26 mouse cellular contexts compared by ENCODE assay signal in genomic region chr14:120075746-120076145, GRCm38 (mm10). TPM values are rescaled to one million over a fixed set of nuclear protein-coding genes. Genes with fewer than 3 reads are reported as not detected.
"Had no signal": no experiment of that assay in that cellular context is flagged by ENCODE, and none has a peak within 500 bp of the region (broad histone marks: within the 10 kb centered on the region; RNA-seq: fewer than 3 reads in every experiment).

No protein-coding gene starts in this region.

- H3K9ac ChIP-seq: heart, embryonic 12.5 days; hindbrain, embryonic 12.5 days; hindbrain, embryonic 14.5 days; intestine, embryonic 15.5 days; limb, embryonic 13.5 days; limb, embryonic 15.5 days; liver, embryonic 12.5 days had no signal

- H3K4me2 ChIP-seq: heart, embryonic 12.5 days; hindbrain, embryonic 12.5 days; hindbrain, embryonic 14.5 days; intestine, embryonic 15.5 days; limb, embryonic 13.5 days; limb, embryonic 15.5 days; liver, embryonic 12.5 days had no signal

- H3K4me1 ChIP-seq: hindbrain, embryonic 10.5 days; hindbrain, embryonic 12.5 days; intestine, embryonic 15.5 days; limb, embryonic 15.5 days; liver, embryonic 12.5 days had no signal

- DNase-seq: gastrocnemius, postnatal 14 days; gastrocnemius, postnatal 36 days; kidney, adult 18-20 months; kidney, postnatal 10 days; layer of hippocampus, postnatal 36 days; left cerebral cortex, postnatal 4 days had no signal

- ATAC-seq: inflammation-experienced regulatory T-cells, adult 6 months; intestine, embryonic 15.5 days; intestine, postnatal 0 days; liver, embryonic 12.5 days had no signal

- H3K4me3 ChIP-seq: heart, embryonic 12.5 days; hindbrain, embryonic 10.5 days; hindbrain, embryonic 12.5 days; intestine, embryonic 15.5 days; limb, embryonic 13.5 days; limb, embryonic 15.5 days; liver, embryonic 12.5 days had no signal

- H3K27ac ChIP-seq: hindbrain, embryonic 10.5 days; hindbrain, embryonic 12.5 days; hindbrain, embryonic 14.5 days; intestine, embryonic 15.5 days; limb, embryonic 13.5 days; limb, embryonic 15.5 days; liver, embryonic 12.5 days had no signal

- H3K27me3 ChIP-seq: heart, embryonic 12.5 days; hindbrain, embryonic 12.5 days; intestine, embryonic 15.5 days; limb, embryonic 13.5 days; limb, embryonic 15.5 days; liver, embryonic 12.5 days had no signal

- H3K36me3 ChIP-seq: heart, embryonic 12.5 days; hindbrain, embryonic 10.5 days; hindbrain, embryonic 12.5 days; intestine, embryonic 15.5 days; limb, embryonic 13.5 days; limb, embryonic 15.5 days; liver, embryonic 12.5 days had no signal

- H3K9me3 ChIP-seq: heart, embryonic 12.5 days; hindbrain, embryonic 10.5 days; hindbrain, embryonic 12.5 days; intestine, embryonic 15.5 days; limb, embryonic 13.5 days; limb, embryonic 15.5 days; liver, embryonic 12.5 days had no signal

RNA-seq across cellular contexts. Expression of gene Oxgr1, which starts 33.5 kb away (rescaled TPM):
- total RNA-seq: gastrocnemius, adult 18-20 months; gastrocnemius, adult 8-10 months; gastrocnemius, postnatal 14 days; gastrocnemius, postnatal 36 days; heart, adult 18-20 months; heart, adult 8-10 months; heart, postnatal 10 days; heart, postnatal 25 days; heart, postnatal 4 days; liver, adult 2 months had no signal
- polyA plus RNA-seq: heart, embryonic 14.5 days; hindbrain, embryonic 10.5 days; hindbrain, embryonic 12.5 days; hindbrain, embryonic 14.5 days; inflammation-experienced regulatory T-cells, adult 6 months; intestine, postnatal 0 days; large intestine, adult 2 months; liver, adult 2 months; liver, embryonic 12.5 days had no signal
